Comparison of ENCODE assay signal across 9 mouse cellular contexts in the genomic region with DNA sequence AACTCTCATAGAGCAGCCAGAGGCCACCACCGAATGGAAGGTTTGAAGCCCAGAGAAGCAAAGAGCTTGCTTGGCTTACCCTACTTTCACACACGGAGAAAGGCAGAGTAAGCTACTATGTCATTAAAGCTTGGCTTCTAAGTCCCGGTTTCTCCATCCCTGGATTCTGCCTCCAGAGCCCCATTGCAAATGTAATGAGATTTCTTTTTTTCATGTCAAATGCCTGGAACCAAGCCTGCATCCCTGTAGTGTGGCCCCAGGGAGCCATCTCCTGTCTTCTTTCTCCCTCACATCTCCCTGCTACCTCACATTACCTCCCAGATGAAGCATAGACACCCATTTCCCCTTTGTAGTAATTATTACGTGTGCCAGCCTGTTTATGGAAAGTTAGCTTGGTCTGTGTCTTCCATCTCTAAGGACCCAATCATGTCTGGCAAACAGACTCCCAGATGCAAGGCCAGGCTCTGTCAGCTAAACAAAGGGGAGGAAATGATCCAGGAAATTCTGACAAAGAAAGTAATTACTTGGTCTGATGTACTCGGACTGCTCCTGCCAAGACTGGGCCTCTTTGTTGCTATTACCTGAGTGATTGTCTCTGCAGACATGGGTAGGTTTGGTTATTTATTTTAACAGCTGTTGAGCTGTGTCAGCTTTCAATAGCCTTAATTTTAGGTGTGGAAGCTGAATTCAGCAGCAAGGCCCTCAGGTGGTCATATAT. TPM values are rescaled to one million over a fixed set of nuclear protein-coding genes. Genes with fewer than 3 reads are reported as not detected.
A peak's percentile ranks its signal among the peaks of the same experiment; 100 is the strongest.
DNase-seq lines count a peak whose midpoint lies in the region; ATAC-seq and TF ChIP-seq lines count a peak whose summit lies in the region.
"Had no signal": no experiment of that assay in that cellular context is flagged by ENCODE, and none has a peak within 500 bp of the region (broad histone marks: within the 10 kb centered on the region; RNA-seq: fewer than 3 reads in every experiment).

No protein-coding gene starts in this region.

- intact Hi-C loops in left cerebral cortex, postnatal 10 days (cut with DNase I) = no loop called here

- WGBS in embryonic facial prominence, embryonic 15.5 days = 44% methylated on average over 5 of the region's 5 CpGs
- WGBS in intestine, embryonic 15.5 days = 42% methylated on average over 5 of the region's 5 CpGs
- WGBS in midbrain, postnatal 0 days = 32% methylated on average over 5 of the region's 5 CpGs

- peak; percentile 52 for ATAC-seq in embryonic facial prominence, embryonic 15.5 days (ENCODE audit: insufficient number of reproducible peaks, low FRiP score, low TSS enrichment, low read depth)
- ATAC-seq in intestine, embryonic 15.5 days = no peak
- ATAC-seq in midbrain, postnatal 0 days (ENCODE audit: low FRiP score) = no peak

- no peak overlapping the region for H3K4me2 ChIP-seq in embryonic facial prominence, embryonic 15.5 days (replicated peaks)
- no peak overlapping the region for H3K4me2 ChIP-seq in intestine, embryonic 15.5 days (replicated peaks)
- no peak overlapping the region for H3K4me2 ChIP-seq in midbrain, postnatal 0 days (ENCODE audit: low read depth, low read length, poor library complexity, severe bottlenecking)
- H3K4me2 ChIP-seq: liver, embryonic 11.5 days had no signal

- no peaks in the 10 kb centered on the region for H3K36me3 ChIP-seq in embryonic facial prominence, embryonic 15.5 days
- no peaks in the 10 kb centered on the region for H3K36me3 ChIP-seq in intestine, embryonic 15.5 days
- H3K36me3 ChIP-seq in midbrain, postnatal 0 days (ENCODE audit: insufficient read depth, low read length) = no peaks in the 10 kb centered on the region

- H3K27ac ChIP-seq in embryonic facial prominence, embryonic 15.5 days (replicated peaks) = peak overlapping the region; percentile 58; the same call in 1 of the 2 replicates
- H3K27ac ChIP-seq in intestine, embryonic 15.5 days = 0 out of 2 replicates have a peak overlapping the region, but pooled peaks have one; percentile 48
- 0 out of 2 replicates have a peak overlapping the region, but pooled peaks have one; percentile 6 for H3K27ac ChIP-seq in midbrain, postnatal 0 days (ENCODE audit: low read depth, low read length)

- H3K9ac ChIP-seq in embryonic facial prominence, embryonic 15.5 days = no peak overlapping the region
- no peak overlapping the region for H3K9ac ChIP-seq in intestine, embryonic 15.5 days
- no peak overlapping the region for H3K9ac ChIP-seq in midbrain, postnatal 0 days (replicated peaks; ENCODE audit: low read length, poor library complexity, severe bottlenecking)

- no peaks in the 10 kb centered on the region for H3K27me3 ChIP-seq in embryonic facial prominence, embryonic 15.5 days
- H3K27me3 ChIP-seq in intestine, embryonic 15.5 days (replicated peaks) = no peaks in the 10 kb centered on the region
- H3K27me3 ChIP-seq in midbrain, postnatal 0 days (ENCODE audit: insufficient read depth, low read length) = no peaks in the 10 kb centered on the region

- TF ChIP-seq CTCF in midbrain, postnatal 0 days (IDR thresholded peaks at IDR 0.05) = no peak

- H3K4me3 ChIP-seq in embryonic facial prominence, embryonic 15.5 days (replicated peaks) = no peak overlapping the region
- H3K4me3 ChIP-seq in intestine, embryonic 15.5 days (replicated peaks) = no peak overlapping the region
- no peak overlapping the region for H3K4me3 ChIP-seq in midbrain, postnatal 0 days (ENCODE audit: low read depth, low read length)

- DNase-seq in kidney, adult 9 months = peak; percentile 26
- DNase-seq in kidney, postnatal 4 days = no peak
- peak; percentile 38 for DNase-seq in midbrain, postnatal 0 days (ENCODE audit: low spot score)
- no peak for DNase-seq in cerebellum, postnatal 4 days (ENCODE audit: low spot score in 2 of 2)
- DNase-seq in right cerebral cortex, postnatal 36 days (ENCODE audit: low spot score in 2 of 2) = no peak
- DNase-seq in left cerebral cortex, postnatal 10 days (ENCODE audit: extremely low spot score in 1 of 2, low spot score in 2 of 2) = no peak

- H3K9me3 ChIP-seq in embryonic facial prominence, embryonic 15.5 days (replicated peaks) = no peaks in the 10 kb centered on the region
- no peaks in the 10 kb centered on the region for H3K9me3 ChIP-seq in intestine, embryonic 15.5 days
- H3K9me3 ChIP-seq in midbrain, postnatal 0 days (ENCODE audit: low read length) = no peaks in the 10 kb centered on the region

- H3K4me1 ChIP-seq in embryonic facial prominence, embryonic 15.5 days = 0 out of 2 replicates have a peak, but pooled peaks cover 4% of the 10 kb centered on the region
- 0 out of 2 replicates have a peak, but pooled peaks cover 7% of the 10 kb centered on the region for H3K4me1 ChIP-seq in intestine, embryonic 15.5 days (replicated peaks)
- no peaks in the 10 kb centered on the region for H3K4me1 ChIP-seq in midbrain, postnatal 0 days (ENCODE audit: insufficient read depth, low read length)

RNA-seq across cellular contexts. Expression of gene Rrm2, which starts 38.7 kb away (rescaled TPM):
- polyA plus RNA-seq in embryonic facial prominence, embryonic 15.5 days (2015; fragmentation: Nextera tagmentation; extraction: Ambion mirVana) = 142 and 158 TPM in 2 replicates
- polyA plus RNA-seq in intestine, embryonic 15.5 days (2015; fragmentation: Nextera tagmentation; extraction: Ambion mirVana) = 161 and 178 TPM in 2 replicates
- 9.7 and 15.1 TPM in 2 replicates for total RNA-seq in midbrain, postnatal 0 days (2014; rRNA removed)
- polyA plus RNA-seq in midbrain, postnatal 0 days (2015; fragmentation: Nextera tagmentation; extraction: Ambion mirVana) = 23.1 and 23.4 TPM in 2 replicates
- total RNA-seq in left cerebral cortex, postnatal 10 days (2021) = 1 to 10 TPM; 8.8 to 9.6 TPM

Comparison
In these comparisons a context has a peak if more than half of its experiments do, and no peak if none do; other contexts are left out.
1. DNase-seq: peak in kidney, adult 9 months (single experiment) and midbrain, postnatal 0 days (single experiment); none in kidney, postnatal 4 days (0 of 2), cerebellum, postnatal 4 days (0 of 2), right cerebral cortex, postnatal 36 days (0 of 2) and left cerebral cortex, postnatal 10 days (0 of 2).
2. H3K27ac ChIP-seq: peak in every context shown above with its lines; median percentile 58 in embryonic facial prominence, embryonic 15.5 days; 48 in intestine, embryonic 15.5 days; 6 in midbrain, postnatal 0 days.